Mouse (Mus musculus) liver (tissue): ENCODE results near the gene Gm15293.
"Not testable (repeated sequence)": the region's sequence is repeated elsewhere in the genome, so short reads cannot be mapped to it uniquely, and the experiment has no call there.

ENCODE experiments used
- DNase-seq: peaks from one replicate; pipeline ENCODE4 v3.0.0-alpha.2; 2020; ENCODE audit warnings: mixed read lengths

Gm15293 gene

GRCm38 (mm10) chr8:21201261-21201660, at the start of gene Gm15293:
Gene Gm15293 (plus strand): TSS chr8:21201561.
- DNase-seq = not testable (repeated sequence)

- not testable (repeated sequence) for DNase-seq
Observed at GRCm38 (mm10) chr8:21161977-21162376, 39.4 kb upstream of the Gm15293 start, which contains the start of gene Defa22. Gene Defa22 (plus strand): TSS chr8:21162277.

GRCm38 (mm10) chr8:21191314-21191713, 10.0 kb upstream of the Gm15293 start, which contains the start of gene Defa31:
Gene Defa31 (plus strand): TSS chr8:21191614.
- not testable (repeated sequence) for DNase-seq
